Mouse (Mus musculus) kidney, postnatal 25 days (tissue): ENCODE results near the gene Hps1.
"Not testable (repeated sequence)": the region's sequence is repeated elsewhere in the genome, so short reads cannot be mapped to it uniquely, and the experiment has no call there.

Experiments used
- DNase-seq, 2 experiments: peaks; one replicate each; pipeline ENCODE4 v3.0.0; 2021; ENCODE audit warnings: mixed read lengths in 2 of 2

Gene Hps1

DNA sequence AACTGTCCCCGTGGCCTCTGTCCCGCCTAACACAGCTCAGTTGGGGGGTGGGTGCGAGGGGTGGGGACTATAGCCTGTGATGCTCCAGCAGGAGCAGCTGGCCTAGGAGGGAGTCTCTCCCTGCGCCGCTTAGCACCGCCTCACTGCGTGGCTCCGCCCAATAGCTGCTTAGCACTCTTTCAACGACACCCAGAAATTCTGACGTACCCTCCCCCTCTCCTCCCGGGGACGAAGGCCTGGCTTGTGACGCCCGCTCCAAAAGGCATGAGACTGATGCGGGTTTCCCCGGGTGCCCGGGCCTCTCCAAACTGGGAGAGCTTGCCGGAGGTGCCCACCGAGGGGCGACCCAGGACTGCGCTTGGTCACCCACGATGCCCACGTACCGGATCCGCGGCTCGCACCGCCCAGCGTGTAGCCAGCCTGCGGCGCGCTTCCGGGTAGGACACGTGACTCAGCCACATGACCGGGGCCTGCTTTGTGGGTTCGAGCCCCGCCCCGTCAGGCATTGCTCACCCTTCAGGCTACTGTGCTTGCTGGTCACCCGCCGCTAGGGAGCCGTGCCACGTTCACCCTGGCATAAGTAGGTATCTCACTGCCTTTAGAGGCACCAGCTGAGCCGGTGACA lies at the start of gene Hps1:
Gene Hps1, minus strand, starts transcription at position 448 of the 625 bp plus-strand sequence.
- DNase-seq, result peak; percentile 86 to 92

- DNase-seq, result no peak
Observed at GRCm38 (mm10) chr19:42829196-42829595, 49.4 kb upstream of the Hps1 start.

- DNase-seq, result no peak
Observed at GRCm38 (mm10) chr19:42827843-42828242, 48.1 kb upstream of the Hps1 start.

DNA sequence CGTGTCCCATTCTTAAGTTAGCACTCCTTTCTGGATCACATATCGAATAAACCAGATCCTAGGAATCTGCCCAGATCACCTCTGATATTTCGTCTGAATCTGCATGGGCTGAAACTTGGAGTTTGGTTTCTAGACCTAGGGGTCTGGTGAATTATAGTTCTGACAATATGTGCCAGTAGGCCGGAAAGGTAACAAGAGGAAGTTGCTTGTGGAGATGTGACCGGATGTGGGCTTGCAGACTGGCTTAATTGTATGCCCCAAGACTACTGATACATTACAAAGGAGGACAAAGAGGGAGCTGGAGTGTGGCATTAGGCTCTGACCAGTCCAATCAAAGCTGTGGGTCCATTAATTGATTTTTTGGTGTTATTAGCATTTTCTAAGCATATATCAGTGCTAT lies 40.3 kb upstream of the Hps1 start:
- no peak for DNase-seq

- no peak for DNase-seq
Observed at GRCm38 (mm10) chr19:42817761-42818160, 38.0 kb upstream of the Hps1 start.

- no peak for DNase-seq
Observed at GRCm38 (mm10) chr19:42816261-42816660, 36.5 kb upstream of the Hps1 start.

DNA sequence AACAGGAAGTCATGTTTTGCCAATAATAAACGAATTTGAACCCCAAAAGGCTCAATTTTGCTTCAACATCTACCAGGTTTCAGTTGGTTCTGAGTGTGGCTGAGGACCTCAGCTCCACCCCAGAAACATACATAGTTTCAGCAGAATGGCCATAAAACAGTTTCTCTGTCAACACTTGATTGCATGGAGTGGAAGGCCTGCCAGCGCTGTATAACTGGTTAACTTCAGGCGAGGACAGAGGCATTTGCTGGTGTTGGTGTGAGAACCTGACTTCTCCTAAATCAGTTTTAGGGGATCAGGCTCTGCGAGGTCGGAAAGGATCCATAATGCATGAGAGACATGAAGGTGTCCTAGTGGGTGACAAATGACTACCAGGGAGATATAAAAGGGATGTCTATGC lies 30.4 kb upstream of the Hps1 start:
- DNase-seq, result no peak

GRCm38 (mm10) chr19:42809491-42809890 lies 29.7 kb upstream of the Hps1 start:
- no peak for DNase-seq

DNA sequence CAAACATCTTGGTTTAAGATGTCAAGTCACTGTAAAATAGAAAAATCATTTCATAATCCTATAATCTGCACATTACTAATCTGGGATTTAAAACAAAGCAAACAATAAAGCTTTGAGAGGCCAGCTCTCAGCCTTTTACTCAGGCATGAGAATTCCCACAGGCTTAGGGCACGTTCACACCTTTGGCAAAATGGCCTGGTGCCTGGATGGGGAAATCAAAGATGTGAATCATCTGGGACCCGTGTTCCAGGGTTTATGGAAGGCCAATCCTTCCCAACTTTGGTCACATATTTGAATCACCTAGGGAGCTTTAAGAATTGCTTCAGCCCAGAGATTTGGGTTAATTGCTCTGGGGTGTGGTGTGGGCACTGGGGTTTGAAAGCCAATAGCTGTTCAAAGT lies 18.1 kb upstream of the Hps1 start:
- DNase-seq, result no peak

GRCm38 (mm10) chr19:42795801-42796200 lies 16.0 kb upstream of the Hps1 start:
- no peak for DNase-seq

- DNase-seq, result peak; percentile 81 to 91
Observed at GRCm38 (mm10) chr19:42794914-42795613, 15.3 kb upstream of the Hps1 start.

GRCm38 (mm10) chr19:42788311-42788710 lies 8.5 kb upstream of the Hps1 start:
- DNase-seq, result no peak

DNA sequence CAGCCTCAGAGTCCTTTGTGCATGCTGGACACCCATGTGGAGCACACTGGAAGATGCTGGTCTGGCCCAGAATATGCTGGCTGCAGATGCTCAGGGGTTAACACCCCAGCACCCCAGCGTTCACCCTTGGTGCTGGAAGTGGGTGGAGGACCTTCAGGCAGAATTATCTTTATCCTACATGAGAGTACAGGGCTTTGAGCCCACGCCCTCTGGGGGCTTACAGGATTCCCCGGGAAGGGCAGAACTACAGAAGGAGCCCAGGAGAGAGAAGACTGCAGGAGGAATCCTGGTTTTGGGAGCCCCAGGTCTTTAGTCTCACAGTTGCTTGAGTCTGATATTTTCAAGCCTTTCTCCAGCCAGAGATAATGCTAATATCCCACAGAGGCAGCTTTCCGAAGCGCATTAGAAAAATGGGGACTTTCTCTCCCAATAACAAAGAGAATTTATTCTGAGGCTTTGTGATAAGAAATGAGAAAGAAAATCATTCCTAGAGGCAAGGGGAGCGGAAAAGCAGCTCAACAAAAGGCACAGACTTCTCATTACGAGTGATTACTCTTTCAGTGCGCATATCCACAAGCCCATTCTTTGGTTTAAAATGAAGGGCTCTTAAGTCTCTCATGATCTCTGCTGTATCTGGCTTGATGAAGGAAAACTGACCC lies 5.9 kb upstream of the Hps1 start:
- DNase-seq, result no peak

DNA sequence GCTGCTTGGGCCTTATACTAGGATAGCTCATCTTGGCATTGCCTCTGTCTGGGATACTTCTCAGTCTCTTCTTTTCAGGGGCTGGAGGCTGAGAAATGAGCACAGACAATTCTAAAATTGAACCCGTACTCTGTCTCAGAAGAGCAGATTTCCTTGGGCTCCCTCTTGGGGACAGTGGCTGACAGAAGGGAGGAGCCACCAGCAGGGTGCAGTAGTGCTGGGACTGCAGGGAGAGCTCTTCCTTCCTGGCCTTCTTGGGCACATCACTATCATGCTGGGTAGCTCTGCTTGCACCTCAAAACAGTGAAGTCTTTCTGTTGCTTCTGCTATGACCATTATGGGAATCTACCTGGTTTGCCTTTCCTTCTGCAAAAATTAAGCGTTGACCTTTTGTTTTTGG lies 5.4 kb upstream of the Hps1 start:
- no peak for DNase-seq

DNA sequence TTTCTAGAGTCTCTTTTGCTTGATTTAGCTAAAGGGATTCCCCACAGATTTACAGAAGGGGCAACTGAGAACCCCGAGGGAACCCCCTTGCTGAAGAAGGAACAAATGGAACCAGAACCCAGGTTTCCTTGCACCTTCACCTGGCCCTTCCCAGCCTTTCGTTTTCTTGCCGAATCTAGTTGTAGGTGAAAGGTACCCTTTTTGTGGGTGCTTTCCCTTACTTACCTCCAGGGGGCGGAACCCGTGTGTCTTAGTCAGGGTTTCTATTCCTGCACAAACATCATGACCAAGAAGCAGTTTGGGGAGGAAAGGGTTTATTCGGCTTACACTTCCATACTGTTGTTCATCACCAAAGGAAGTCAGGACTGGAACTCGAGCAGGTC lies 369 bp upstream of the Hps1 start:
- not testable (repeated sequence) for DNase-seq

DNA sequence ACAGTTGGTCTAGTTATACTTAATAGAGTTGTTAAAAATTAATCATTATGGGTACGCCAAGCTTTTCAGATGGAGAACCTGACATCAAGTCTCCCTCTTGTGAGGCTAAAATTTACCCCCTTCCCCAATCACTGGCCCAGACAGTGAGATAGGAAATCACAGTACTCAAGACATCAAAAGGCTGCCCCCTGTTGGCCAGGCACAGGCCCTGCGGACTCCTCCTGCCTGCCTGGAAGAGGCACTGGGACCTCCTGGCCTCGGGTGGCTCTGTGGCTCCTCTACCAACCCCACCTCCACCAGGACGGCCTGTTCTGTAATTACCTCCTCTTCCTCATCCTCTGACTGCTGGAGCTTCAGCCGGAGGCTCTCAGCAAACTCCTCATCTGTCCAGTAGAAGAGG lies 2.0 kb downstream of the Hps1 start:
- DNase-seq, result peak; percentile 65 to 66

DNA sequence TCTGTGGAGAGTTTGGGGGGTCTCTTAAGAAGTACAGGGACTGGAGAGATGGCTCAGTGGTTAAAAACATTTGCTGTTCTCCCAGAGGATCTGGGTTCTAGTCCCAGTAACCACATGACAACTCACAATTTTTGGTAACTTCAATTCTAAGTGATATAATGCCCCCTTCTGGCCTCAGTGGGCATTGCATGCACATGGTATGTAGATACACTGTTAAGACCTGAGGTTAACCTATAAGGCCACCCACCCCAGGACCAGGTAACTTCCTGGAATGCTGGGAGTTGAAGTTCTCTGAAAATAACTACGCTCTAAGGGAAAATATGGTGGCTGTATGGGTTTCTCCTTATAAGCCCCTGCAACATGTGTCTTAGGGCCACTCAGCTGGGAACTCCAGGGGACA lies 3.0 kb downstream of the Hps1 start:
- DNase-seq, result peak in 1 of 2 experiments; percentile 71

- DNase-seq, result no peak
Observed at GRCm38 (mm10) chr19:42770141-42770872, 9.5 kb downstream of the Hps1 start.

- peak; percentile 52 to 72 for DNase-seq
Observed at GRCm38 (mm10) chr19:42769648-42770047, 10.1 kb downstream of the Hps1 start.

- no peak for DNase-seq
Observed at GRCm38 (mm10) chr19:42767361-42767760, 12.4 kb downstream of the Hps1 start.

DNA sequence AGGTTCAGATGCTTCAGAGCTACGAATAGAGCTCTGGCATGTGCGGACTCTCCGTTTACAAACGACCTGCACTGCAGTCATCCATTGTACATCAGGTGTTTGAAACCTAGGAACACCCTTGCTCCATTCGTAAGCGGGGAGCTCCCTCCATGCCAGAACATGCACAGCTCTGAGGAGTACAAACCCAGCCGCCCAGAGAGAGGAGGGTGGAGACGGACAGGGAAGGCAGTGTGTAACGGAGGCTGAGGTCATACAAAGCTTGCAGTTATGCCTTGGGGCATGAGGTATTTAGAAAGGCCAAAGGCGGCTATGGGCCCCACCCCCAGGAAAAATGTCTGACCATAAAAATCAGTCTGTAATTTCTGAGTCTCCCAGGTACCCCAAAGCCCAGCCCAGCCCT lies 15.4 kb downstream of the Hps1 start:
- no peak for DNase-seq

DNA sequence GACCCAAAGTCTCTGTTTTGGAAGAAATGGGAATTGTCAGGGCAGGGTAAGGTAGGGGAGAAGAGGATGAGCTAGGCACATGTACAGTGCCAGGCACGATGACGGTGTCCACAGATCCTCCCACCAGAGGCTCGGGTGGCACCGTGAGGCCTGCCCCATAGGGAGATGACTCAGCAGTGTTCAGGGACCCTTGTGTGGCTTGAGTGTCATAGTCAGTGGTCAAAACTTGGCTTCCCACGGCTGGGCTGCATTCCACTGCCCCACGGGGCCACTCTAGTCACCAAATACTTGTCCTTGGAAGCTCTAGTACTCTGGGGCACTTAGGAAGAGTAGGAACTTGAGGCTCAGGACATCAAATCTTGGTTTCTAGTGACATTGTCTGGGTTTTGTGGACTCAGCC lies 23.1 kb downstream of the Hps1 start:
- DNase-seq, result no peak

- peak; percentile 66 to 83 for DNase-seq
Observed at GRCm38 (mm10) chr19:42755148-42755870, 24.5 kb downstream of the Hps1 start.
